Mouse (Mus musculus) skeletal muscle tissue, adult 2 months (tissue): ENCODE results near the gene Lima1.
A peak's percentile ranks its signal among the peaks of the same experiment; 100 is the strongest.
"Not testable (repeated sequence)": the region's sequence is repeated elsewhere in the genome, so short reads cannot be mapped to it uniquely, and the experiment has no call there.

ENCODE experiments used
- DNase-seq: peaks from one replicate; pipeline ENCODE4 v3.0.0-alpha.2; 2012; ENCODE audit warnings: low read depth, low spot score

Gene Lima1

DNA sequence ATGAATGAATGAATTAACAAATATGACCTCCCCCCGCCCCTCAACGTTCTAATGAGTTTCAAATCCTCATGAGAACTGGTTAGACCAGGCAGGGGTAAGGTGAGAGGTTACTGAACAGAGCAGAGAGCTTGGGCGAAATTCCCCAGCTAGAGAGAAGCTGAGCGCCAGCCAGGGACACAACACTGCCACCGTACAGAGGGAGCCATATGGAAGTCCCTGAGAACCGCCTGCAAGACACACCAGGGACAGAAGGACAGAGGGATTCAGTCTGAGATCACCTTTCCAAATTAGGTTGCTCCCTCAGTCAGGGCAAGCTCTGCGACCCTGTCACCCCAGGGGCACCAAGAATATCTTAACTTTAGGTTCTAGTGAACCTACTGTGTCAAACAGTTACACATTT lies 37.7 kb downstream of the Lima1 start:
- DNase-seq, result no peak

DNA sequence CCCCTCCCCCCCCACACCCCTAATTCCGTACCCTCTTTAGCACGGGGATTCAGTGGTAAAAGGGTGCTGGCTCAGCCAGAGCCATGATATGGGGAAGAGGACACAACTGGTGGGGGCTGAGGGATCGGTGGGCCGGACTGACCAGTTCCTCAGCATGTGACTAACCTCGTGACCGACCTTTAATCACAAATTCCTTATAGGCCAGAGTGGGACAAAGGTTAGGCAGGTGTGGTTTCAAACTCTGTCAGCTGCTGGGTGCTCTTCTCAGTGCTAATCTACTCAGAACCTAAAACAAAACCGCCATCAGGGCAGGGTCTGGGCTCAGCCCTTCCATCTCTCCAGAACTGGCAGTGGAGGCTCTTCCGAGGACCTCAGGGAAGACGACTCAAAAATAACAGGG lies 40.1 kb downstream of the Lima1 start:
- no peak for DNase-seq

DNA sequence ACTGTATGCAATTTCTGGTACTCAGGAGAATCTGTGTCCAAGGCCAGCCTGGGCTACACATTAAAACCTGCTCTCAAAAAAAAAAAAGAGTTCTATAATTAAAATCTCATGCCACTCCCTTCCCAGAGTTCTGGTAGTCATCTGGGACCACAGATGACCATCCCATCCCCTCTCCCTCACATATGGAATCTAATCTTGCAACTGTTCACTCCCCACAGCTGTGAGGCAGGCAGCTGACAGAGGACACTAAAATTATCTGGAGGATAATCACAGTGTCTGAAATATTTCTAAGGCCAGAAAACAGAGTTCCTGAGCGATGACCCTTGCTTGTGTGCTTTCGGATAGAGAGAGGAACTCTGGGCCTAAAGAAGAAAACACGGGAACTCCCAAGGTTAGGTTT lies 40.6 kb downstream of the Lima1 start:
- no peak for DNase-seq

DNA sequence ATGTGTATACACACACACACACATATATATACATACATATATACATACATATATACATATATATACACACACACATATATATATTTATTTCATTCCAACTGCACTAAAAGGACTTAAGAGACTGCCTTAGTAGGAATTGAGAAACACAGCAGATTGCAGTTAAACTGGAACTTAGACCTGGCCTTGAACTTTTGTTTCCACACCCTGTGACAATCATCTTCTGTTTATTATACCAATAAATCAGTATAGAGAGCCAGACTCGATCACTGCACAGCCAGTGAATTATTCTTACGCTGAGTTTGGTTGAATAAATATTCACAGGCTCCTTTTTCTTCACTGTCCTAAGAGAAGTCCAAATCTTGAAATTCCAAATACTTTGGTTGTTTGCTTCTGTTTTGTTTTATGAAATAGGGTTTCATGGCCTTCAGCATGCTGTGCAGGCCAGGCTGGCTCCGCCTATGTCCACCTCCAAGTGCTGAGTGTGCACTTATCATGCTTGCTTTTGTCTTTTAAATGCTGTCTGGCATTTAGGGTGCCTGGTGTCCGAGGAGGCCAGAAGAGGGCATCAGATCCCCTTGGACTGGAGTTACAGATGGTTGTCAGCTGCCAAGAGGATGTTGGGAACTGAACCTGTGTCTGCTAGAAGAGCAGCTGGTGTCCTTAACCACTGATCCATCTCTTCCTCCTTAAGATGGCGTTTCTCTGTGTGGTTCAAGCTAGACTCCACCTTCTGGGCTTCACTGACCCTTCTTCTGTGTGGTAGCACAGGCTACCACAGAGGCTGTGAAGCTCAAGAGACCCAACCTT lies 41.4 kb downstream of the Lima1 start:
- DNase-seq, result no peak

DNA sequence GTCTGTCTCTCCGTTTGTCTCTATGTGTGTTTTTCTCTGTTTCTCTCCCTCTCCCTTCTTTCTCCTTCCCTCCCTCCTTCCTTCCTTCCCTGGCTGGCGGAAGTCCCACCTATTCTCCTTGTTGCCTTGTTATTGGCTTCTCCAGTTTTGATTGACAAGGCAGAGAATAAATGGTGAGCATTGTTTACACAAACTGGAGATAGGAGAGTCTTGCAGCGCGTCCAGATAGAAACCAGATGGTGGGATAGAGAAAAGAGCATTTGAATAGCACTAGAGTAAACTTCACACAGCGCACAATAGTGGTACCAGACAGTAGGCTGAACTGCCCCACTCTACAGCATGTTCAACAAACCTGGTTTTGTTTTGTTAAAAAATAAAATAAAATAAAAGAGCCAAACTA lies 43.7 kb downstream of the Lima1 start:
- DNase-seq, result no peak

DNA sequence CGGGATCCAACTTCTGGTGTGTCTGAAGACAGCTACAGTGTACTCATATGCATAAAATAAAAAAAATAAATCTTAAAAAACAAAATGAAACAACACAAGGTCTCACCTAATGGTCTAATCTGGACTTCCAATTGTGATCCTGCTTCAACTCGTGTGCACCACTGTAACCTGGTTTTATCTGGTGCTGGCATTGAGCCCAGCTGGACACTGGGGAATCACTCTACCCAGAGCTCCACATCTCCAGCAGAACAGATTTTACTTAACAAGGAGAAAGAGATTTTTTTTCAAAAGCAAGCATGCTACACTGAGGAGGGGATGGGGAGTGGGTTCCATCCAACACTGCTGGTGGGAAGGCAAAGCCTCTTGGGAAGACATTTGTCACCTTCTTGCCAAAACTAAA lies 47.2 kb downstream of the Lima1 start:
- no peak for DNase-seq

DNA sequence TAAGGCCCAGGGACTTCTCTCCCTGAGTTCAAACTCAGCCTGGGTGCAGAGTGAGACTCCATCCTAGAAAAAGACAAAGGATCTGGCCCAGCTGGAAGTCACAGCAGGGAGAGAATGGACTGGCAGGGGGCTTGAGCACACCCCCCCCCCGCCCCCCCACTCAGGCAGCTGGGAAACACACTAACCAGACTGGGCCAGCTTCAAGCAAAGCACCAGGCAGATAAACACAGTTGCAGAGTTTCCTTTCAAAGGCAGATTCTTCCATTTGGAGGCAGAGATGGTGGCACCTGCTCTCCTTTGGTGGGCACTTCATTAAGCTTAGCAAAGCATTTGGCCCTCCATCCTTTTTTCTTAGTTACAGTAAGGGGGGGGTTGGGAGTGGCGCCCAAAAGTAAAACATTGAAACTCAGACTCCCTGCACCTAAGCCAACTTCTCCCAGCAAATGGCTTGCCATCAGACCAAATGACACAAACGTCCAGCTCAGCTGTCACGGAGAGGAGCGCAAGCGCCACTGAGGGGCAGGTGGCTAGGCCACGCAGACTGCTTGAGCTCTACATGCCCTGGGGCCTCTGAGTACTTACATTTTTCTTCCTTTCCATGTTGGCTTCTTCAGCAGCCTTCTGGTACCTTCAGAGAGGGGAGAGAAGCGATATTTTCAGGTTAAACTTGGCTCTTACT lies 48.9 kb downstream of the Lima1 start:
- no peak for DNase-seq

DNA sequence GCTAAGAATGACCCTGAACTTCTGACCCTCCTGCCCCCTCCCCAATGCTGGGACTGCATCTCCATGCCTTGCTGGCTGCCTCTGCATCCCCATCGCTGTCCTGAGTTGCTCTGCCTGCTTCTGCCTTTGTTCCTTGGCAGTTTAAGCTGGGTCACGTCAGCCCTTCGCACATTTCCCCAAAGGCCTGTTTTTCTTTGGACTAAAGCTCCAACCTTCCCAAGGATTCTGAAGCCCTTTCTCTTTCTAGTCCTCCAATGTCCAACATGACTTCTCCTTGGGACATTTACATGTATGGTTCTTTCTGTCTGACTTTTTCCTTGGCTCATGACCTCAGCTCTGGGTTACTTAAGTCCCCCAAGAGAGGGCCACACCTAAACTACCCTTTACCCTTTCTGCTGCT lies 50.0 kb downstream of the Lima1 start:
- peak; percentile 73 for DNase-seq

DNA sequence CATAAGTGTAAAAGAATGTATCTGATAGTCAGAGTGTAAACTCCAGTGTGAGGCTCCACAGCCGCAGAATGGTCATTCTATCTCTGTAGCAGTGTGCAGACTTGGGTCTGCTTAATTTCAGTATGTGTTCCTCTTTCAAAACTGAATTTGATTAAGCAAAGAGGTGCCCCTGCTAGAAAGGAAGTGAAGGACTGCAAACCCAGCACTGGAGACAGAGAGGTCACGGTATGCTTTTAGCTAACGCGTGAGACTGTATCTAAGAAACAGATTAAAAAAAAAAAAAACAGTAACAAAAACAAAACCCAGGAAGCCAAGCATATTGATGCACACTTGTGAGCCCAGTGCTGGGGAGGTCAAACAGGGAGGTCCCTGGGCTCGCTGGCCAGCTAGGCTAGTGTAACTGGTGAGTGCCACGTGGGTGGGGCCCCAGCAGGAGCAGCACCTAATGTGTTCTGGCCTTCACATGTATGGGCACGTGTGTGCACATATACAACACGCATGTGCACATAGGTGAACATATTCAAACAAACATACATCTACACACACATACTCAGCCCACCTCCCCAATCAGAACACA lies 51.8 kb downstream of the Lima1 start:
- DNase-seq, result no peak

GRCm38 (mm10) chr15:99822501-99822900 lies 52.8 kb downstream of the Lima1 start:
- DNase-seq, result not testable (repeated sequence)

- peak; percentile 69 for DNase-seq
Observed at GRCm38 (mm10) chr15:99819621-99820279, 55.5 kb downstream of the Lima1 start.

DNA sequence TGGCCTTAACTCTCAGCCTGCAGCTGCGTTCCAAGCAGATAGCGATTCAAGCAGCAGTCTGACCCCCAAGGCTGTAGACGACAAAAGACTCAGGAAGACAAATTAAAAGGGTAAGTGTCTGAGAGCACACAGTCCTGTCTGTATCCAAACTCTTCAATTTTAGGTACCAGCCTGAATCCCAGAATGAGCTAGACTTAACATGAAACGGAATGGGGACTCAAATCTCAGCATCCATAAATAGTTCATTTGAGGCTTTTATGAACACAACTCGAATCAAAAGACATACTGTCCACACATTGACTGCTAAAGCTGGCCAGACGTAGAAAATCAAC lies 56.2 kb downstream of the Lima1 start:
- no peak for DNase-seq

DNA sequence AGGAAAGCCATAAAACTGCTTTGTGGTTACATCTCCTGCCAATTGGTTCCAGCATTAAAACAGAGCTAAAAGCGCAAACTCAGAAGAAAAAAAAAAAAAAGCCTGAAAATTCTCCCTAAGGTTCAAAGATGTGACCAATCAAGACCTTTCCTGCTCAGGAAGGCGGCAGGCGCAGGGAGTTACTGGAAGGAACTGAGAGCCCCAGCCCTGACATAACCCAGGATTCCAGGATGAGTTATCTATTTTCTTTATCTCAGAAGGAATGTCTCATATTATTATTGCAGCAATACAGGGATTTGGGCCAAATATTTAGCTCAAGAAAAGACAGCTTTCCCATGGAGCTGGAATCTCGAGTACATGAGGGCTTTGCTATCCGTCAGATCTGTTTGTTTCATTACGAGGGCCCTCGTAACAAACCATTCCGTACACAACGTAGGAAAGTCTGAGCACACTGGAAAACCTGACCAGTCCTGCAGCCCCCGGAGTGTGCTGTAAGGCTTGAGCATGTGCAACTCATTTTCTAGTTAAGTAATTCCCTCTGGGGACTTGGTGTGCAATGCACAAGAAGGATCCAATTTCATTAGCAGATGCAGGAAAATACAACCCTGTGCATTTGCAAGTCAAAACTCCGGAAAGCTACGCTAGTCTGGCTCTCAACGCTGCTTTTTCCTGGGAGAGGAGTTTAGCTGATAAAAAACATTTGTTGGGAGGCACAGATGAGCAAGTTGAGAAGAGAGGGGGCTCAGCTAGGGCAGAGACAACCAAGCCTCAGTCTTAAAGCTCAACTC lies 56.7 kb downstream of the Lima1 start:
- peak; percentile 87 for DNase-seq

- DNase-seq, result no peak
Observed at GRCm38 (mm10) chr15:99817343-99818235, 57.7 kb downstream of the Lima1 start.

DNA sequence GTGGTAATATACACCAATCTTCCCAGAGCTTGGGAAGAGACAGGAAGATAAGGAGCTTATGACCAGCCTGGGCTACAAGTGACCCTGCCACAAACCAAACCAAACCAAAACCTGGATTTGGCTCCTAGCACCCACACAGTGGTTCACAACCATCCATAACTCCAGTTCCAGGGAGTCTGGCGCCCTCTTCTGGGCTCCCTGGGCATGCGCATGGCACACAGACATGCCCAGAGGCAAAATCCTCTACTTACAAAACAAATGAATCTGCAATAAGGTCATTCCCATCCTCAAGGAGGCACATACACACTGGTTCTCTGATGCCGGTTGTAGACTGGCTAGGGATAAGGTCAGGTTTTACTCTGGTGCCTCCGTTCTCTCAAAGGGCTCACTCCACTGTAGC lies 59.3 kb downstream of the Lima1 start:
- no peak for DNase-seq

GRCm38 (mm10) chr15:99814554-99815260 lies 60.5 kb downstream of the Lima1 start:
- peak; percentile 48 for DNase-seq

DNA sequence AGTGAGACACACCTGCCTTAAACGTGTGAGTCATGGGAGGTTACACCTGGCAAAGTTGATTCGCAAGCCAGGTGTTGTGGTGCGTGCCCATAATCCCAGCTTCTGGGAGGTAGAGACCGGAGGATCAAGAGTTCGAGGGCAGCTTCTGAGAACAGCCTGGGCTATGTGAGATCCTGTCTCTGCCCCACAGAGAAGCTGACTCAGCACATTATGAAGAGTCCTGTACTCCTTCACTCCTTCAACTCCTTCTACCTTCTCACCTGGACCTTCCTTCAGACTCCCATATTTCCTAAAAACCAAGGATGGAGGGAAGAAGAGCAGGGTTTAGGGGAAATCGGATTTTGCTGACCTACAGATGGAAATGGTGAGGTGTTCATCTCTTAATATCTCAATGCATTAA lies 61.6 kb downstream of the Lima1 start:
- DNase-seq, result no peak

DNA sequence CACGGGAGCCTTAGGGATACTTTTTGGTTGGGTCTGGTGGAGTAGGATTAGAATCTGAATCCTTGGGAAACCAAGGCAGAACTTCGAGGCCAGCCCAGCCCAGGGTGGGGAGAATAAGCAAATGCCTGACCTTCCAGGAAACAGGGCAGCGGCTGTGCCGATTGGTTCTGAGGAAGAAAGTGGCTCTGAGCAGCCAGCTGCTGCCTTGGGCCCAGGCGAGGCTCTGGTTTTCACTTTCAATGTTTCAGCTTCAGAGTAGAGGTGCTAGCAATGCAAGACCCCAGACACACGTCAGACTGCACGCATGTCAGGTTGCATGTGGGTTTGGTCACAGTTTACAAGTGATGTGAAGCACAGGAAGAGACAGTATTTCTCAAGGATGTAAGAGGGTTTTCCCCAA lies 63.2 kb downstream of the Lima1 start:
- no peak for DNase-seq

DNA sequence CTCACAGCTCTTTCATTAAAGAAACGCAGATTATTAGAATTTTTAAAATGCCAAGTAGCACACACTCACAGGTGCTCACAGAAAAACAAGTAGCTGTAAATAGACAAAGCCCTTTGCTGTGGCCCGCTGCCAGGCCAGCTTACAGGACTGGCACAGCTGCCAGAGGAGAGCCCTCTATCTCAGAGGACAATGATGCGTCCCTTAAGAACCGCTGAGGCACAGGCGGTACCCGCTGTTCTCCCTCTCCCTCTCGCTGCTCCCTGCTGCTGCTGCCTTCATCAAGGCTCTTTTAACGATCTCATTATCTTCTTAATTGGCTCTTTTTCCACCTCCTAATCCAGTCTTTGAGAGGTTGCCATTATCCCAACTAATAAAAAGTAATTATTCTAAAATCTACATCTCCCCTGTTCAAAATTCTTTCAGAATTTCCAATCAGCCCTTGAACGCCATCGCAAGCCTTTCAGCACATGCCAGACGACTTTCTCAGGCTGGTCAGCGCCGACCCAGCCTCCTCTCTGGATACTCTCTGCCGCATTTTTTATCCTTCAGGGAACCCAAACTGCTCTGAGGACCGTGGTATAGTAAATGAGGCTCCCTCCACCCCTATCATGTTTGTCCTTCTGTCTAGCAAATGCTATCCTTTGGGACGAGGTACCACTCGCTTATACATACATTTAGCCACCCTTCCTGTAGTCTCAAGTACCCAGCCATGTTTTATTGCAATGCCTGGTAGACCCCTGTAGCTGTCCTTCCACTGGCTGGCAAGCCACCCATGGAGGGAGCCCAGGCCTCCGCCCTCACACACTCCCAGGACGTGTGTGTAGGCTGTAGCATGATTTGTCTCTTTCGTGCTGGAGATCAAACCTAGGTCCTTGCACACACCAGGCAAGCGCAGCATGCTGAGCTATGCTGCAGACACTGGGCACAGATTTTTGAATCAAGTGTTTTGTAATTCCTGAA lies 67.2 kb downstream of the Lima1 start:
- DNase-seq, result no peak
